Mouse (Mus musculus): ENCODE results near the gene Cfdp1.

- no peak for TF ChIP-seq CTCF (IDR thresholded peaks at IDR 0.05; ENCODE audit: low read depth)
- no peak for TF ChIP-seq EP300 (optimal IDR thresholded peaks at IDR 0.05)
Observed at GRCm38 (mm10) chr8:111820691-111821090, 33.4 kb downstream of the Cfdp1 start.
